Mouse (Mus musculus) kidney, embryonic 15.5 days (tissue): Measurements from ENCODE around the gene Slc29a4. TPM values are rescaled to one million over a fixed set of nuclear protein-coding genes. Genes with fewer than 3 reads are reported as not detected.
A peak's percentile ranks its signal among the peaks of the same experiment; 100 is the strongest.

ENCODE experiments used
- ATAC-seq: fragments of 200-750 bp; cut with Nextera tagmentation; replicated peaks from 2 replicates; pipeline ENCODE4 v1.8.0; 2017; ENCODE audit warnings: moderate TSS enrichment; ENCODE audit not compliant: low FRiP score
- H3K27ac ChIP-seq: fragments of 300-500 bp; sonication (generic); 2 replicates; pipeline ENCODE4 v1.5.1; 2015; ENCODE audit warnings: mild to moderate bottlenecking, inconsistent platforms
- H3K27me3 ChIP-seq: fragments of 300-500 bp; sonication (generic); 2 replicates; pipeline ENCODE4 v1.6.1; 2015; ENCODE audit warnings: inconsistent platforms
- H3K36me3 ChIP-seq: fragments of 300-500 bp; sonication (generic); 2 replicates; pipeline ENCODE4 v1.6.1; 2015; ENCODE audit warnings: inconsistent platforms
- H3K4me1 ChIP-seq: fragments of 300-500 bp; sonication (generic); 2 replicates; pipeline ENCODE4 v1.6.1; 2015; ENCODE audit warnings: inconsistent platforms
- H3K4me2 ChIP-seq: fragments of 300-500 bp; sonication (generic); 2 replicates; pipeline ENCODE4 v1.6.1; 2015; ENCODE audit warnings: moderate library complexity, mild to moderate bottlenecking, inconsistent platforms
- H3K4me3 ChIP-seq: fragments of 300-500 bp; sonication (generic); replicated peaks from 2 replicates; pipeline ENCODE4 v1.5.1; 2015; ENCODE audit warnings: mild to moderate bottlenecking, inconsistent platforms
- H3K9ac ChIP-seq: fragments of 300-500 bp; sonication (generic); 2 replicates; pipeline ENCODE4 v1.6.1; 2015; ENCODE audit warnings: mild to moderate bottlenecking, inconsistent platforms
- H3K9me3 ChIP-seq: fragments of 300-500 bp; sonication (generic); replicated peaks from 2 replicates; pipeline ENCODE4 v1.6.1; 2016; ENCODE audit warnings: inconsistent platforms
- WGBS: fragments of 180-500 bp; shearing (Covaris S2); methylation state at CpG from one replicate; pipeline ENCODE4 v1.1.7; 2015; ENCODE audit warnings: mixed read lengths; 5-methylcytosine and 5-hydroxymethylcytosine counted together
- polyA plus RNA-seq: library from polyadenylated mRNA; unstranded; fragments of >200 nt; fragmentation: Nextera tagmentation; extraction: Ambion mirVana; gene quantifications from 2 replicates; pipeline ENCODE4 v1.2.1, GENCODE M21; 2015

The Slc29a4 gene
- 4.6 and 6.4 TPM in 2 replicates for polyA plus RNA-seq

DNA sequence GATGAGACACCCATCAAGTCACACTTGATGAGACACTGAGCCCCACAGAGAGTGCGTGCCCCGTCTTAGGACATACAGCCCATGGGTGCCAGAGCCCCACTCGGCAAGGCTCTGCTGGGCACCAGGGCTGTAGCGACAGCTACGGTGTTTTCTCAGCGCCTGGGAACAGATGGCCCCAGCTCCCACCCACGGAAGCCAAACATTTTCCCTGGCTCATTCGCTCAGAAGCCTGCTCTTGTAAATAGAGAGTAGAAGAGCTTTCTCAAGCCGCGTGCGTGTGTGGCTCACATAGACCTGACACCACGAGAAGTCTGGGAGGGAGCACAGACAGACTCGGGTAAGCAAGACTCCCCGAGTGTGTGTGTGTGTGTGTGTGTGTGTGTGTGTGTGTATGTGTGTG lies at the start of gene Slc29a4:
Gene Slc29a4 (plus strand): TSS at position 265 of the 400 bp plus-strand sequence.
- H3K9ac ChIP-seq: no peak within 1 kb of the TSS
- H3K4me3 ChIP-seq: no peak within 1 kb of the TSS
- 0 out of 2 replicates have a peak, but pooled peaks cover 5% of the 10 kb centered on the region for H3K27me3 ChIP-seq
- no peak for ATAC-seq
- H3K4me2 ChIP-seq: no peak within 1 kb of the TSS
- 35% methylated on average over 14 of the region's 14 CpGs for WGBS
- H3K4me1 ChIP-seq: no peaks in the 10 kb centered on the region
- no peaks in the 10 kb centered on the region for H3K36me3 ChIP-seq
- H3K27ac ChIP-seq: no peak within 1 kb of the TSS
- no peaks in the 10 kb centered on the region for H3K9me3 ChIP-seq

DNA sequence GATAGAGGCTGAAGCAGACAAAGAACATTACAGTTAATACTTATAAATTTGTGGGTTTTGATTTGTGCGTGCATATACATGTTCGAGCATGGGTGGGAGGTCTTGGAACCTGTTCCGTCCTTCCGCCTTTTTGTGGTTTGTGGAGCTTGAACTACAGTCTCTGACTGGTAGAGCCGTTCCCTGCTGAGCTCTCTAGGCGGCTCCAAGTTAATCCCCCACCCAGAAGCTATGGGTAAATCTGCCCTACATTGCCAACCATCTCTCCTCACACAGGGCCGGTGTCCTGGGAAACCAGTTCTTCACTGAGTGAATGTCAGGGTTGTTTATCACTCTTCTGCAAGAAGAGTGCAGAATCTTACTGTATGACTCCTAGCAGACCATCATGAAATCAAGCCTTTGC lies 44.1 kb upstream of the Slc29a4 start:
- H3K36me3 ChIP-seq: peaks cover 30% of the 10 kb centered on the region
- H3K4me2 ChIP-seq: no peak overlapping the region
- no peaks in the 10 kb centered on the region for H3K27me3 ChIP-seq
- no peak overlapping the region for H3K4me3 ChIP-seq
- WGBS: 91% methylated on average over 7 of the region's 7 CpGs
- H3K9ac ChIP-seq: no peak overlapping the region
- H3K27ac ChIP-seq: no peak overlapping the region
- peaks cover 14% of the 10 kb centered on the region; the same call in 1 of the 2 replicates for H3K4me1 ChIP-seq
- ATAC-seq: no peak
- H3K9me3 ChIP-seq: no peaks in the 10 kb centered on the region

DNA sequence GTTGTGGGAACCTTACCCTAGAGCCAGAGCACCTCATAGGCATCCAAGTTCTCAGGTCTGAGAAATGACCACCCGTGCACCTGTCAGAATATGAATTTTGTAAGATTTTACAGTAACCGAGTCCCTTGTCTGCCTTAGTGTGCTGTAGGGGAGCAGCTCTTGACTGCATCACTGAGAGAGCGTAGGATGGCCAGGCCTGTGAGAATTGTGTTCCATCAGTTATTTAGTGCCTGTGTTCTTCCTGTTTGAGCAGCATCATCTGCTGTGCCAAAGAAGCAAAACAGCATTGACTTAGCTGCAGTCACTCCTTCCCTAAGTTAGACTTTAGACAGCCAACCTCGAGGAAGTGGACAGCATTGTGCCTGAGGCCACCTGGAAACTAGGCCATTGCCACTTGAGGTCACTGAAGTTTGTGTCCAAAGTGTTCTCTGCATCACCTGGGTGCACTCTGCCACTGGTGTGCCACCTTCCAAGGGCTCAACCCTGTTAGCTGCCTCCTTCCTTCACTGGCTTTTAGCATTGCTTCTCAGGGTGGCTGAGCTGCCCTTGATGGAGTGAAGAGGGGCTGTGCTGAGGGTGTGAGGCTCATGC lies 42.8 kb upstream of the Slc29a4 start:
- H3K27me3 ChIP-seq: no peaks in the 10 kb centered on the region
- no peak overlapping the region for H3K27ac ChIP-seq
- H3K36me3 ChIP-seq: peaks cover 19% of the 10 kb centered on the region
- H3K4me2 ChIP-seq: no peak overlapping the region
- H3K9ac ChIP-seq: no peak overlapping the region
- peaks cover 14% of the 10 kb centered on the region; the same call in 1 of the 2 replicates for H3K4me1 ChIP-seq
- no peak overlapping the region for H3K4me3 ChIP-seq
- no peak for ATAC-seq
- 89% methylated on average over 4 of the region's 4 CpGs for WGBS
- H3K9me3 ChIP-seq: no peaks in the 10 kb centered on the region

DNA sequence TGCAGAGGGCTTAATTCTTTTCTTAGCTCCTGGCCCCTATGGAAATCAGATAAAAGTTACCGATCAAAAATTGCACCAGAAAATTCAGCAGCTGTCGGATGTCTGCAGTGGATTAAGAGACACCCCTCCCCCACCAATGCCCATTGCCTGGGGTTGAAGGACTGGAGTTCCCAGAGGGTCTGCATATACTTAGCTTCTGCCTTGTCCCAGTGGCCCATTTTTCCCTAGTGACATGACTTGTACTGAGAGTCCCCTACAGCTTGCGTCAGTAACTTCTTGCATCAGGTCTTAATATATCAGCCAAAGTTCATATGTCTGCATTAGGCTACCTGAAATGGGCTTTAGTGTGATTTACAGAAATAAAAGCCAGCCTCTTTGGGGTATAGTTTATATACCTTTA lies 41.9 kb upstream of the Slc29a4 start:
- Histone ChIP-seq H3K36me3 (peaks cover 19% of the 10 kb centered on the region; the same call in 1 of the 2 replicates), H3K4me2 (no peak overlapping the region), H3K4me1 (peaks cover 14% of the 10 kb centered on the region; the same call in 1 of the 2 replicates), H3K4me3 (no peak overlapping the region), H3K9me3 (no peaks in the 10 kb centered on the region), H3K27ac (no peak overlapping the region), H3K27me3 (no peaks in the 10 kb centered on the region), H3K9ac (no peak overlapping the region)
- 67% methylated on average over 3 of the region's 3 CpGs for WGBS
- ATAC-seq: no peak

DNA sequence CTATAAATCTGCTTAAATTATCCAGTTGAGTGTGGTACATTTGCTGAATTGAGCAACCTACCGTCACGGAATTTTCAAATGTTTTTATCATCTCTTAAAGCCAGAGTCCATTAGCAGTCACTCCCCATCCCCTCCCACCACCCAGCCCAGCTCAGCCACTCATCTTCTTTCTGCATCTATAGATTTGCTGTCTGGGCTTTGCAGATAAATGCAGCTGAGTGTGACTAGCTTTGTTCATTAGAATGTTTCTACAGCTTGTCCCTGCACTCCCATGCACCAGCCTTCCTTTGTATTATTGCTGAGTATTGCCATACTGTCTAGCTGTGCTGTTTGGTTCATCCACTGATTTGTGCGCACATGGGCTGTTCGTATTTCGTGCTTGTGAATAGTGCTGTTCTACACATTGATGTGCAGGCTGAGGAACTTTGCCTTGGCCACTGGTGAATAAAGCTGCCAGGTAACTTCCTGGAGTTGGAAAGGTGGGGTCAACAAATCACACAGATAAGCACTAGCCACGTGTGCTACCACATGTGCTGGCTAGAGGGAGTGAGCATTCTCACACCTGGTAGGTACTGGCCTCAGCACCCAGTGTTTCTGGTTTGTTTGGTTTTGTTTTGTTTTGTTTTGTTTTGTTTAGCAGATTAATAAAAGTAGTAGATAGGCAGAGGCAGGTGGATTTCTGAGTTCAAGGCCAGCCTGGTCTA lies 41.4 kb upstream of the Slc29a4 start:
- Histone ChIP-seq H3K27ac (no peak overlapping the region), H3K9ac (no peak overlapping the region), H3K9me3 (no peaks in the 10 kb centered on the region), H3K27me3 (no peaks in the 10 kb centered on the region), H3K36me3 (peaks cover 23% of the 10 kb centered on the region), H3K4me2 (no peak overlapping the region), H3K4me1 (peaks cover 14% of the 10 kb centered on the region; the same call in 1 of the 2 replicates), H3K4me3 (no peak overlapping the region)
- WGBS: 73% methylated on average over 6 of the region's 6 CpGs
- peak; percentile 62; the same call in 1 of the 2 replicates for ATAC-seq

DNA sequence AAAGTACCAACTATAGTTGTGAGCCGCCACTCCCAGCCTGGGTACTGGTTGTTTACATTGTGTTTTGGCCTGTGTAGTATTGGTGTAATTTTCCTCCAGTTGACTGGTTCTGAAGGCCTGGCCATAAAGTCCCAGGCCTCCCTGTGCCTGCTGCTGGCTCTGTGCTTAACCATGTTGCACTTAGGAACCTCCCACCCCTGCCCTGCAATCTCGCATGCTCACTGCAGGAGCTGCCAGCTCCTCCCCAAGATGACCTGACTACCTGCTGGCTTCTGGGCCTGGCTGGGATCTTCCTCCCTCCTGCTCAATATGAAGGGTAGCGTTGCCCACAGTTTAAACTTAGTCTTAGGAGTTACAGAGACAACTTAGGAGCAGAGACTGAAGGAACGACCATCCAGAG lies 40.0 kb upstream of the Slc29a4 start:
- Histone ChIP-seq H3K4me3 (no peak overlapping the region), H3K27ac (no peak overlapping the region), H3K36me3 (peaks cover 30% of the 10 kb centered on the region), H3K27me3 (no peaks in the 10 kb centered on the region), H3K9ac (no peak overlapping the region), H3K4me2 (no peak overlapping the region), H3K9me3 (no peaks in the 10 kb centered on the region), H3K4me1 (peaks cover 14% of the 10 kb centered on the region; the same call in 1 of the 2 replicates)
- WGBS: 66% methylated on average over 4 of the region's 4 CpGs
- no peak for ATAC-seq

DNA sequence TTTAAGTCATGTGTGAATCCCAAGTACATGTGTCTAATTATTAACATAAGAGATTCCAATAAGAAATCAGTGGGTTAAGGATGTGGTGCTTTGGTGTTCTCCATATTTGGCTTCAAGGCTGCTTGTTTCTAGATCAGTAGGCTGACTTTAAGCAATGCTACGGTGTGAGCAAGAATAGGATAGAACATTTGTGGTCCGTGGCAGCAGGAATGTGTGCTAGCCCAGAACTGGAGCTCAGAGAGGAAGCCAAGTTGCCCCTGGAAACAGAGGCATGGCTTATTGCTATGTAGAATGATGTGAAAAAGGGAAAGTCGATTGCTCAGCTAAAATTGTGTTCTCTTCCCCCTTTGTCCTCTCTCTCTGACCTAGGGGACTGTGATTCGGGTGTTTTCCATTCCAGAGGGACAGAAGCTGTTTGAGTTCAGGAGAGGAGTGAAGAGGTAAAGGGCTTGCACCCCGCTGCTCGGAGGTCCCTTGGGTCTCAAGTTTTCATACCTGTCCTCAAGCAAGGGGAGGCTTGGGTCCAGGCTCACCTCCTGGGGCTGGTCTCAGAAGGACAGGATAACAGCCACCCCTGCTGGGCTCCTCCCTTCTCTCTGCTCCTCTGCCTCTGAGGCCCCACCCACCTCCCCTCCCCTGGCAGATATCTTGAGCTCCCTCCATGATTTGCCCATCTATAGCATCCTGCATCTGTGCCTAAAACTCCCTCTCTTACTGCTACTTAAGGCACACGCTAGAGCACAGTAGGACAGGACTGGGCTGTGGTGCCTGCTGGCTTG lies 31.5 kb upstream of the Slc29a4 start:
- H3K4me2 ChIP-seq: no peak overlapping the region
- no peak for ATAC-seq
- H3K9me3 ChIP-seq: no peaks in the 10 kb centered on the region
- H3K27ac ChIP-seq: no peak overlapping the region
- H3K4me3 ChIP-seq: no peak overlapping the region
- no peak overlapping the region for H3K9ac ChIP-seq
- no peaks in the 10 kb centered on the region for H3K4me1 ChIP-seq
- H3K27me3 ChIP-seq: no peaks in the 10 kb centered on the region
- H3K36me3 ChIP-seq: peaks cover 100% of the 10 kb centered on the region
- WGBS: 89% methylated on average over 7 of the region's 7 CpGs

DNA sequence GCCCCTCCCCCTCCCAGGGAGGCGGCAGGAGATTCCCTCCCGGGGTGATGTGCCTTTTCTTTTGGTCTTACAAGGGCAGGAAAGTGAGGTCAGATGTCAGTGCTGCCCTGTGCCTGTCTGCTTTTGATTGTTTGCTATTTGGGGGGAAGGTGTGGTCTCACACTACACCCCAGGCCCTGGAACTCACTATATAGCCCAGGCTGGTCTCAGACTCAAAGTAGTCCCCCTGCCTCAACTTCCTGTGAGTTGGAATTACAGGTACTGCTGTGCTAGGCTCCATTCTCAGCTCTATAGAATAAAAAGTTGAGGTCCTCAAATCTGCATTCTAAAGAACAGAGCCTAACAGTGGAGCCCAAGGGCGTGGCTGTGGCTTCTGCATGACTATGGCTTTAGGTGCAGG lies 24.4 kb upstream of the Slc29a4 start:
- no peak overlapping the region for H3K9ac ChIP-seq
- H3K36me3 ChIP-seq: peaks cover 77% of the 10 kb centered on the region
- no peaks in the 10 kb centered on the region for H3K27me3 ChIP-seq
- no peak overlapping the region for H3K4me3 ChIP-seq
- H3K4me2 ChIP-seq: no peak overlapping the region
- 38% methylated on average over 3 of the region's 3 CpGs for WGBS
- H3K4me1 ChIP-seq: no peaks in the 10 kb centered on the region
- ATAC-seq: no peak
- H3K9me3 ChIP-seq: no peaks in the 10 kb centered on the region
- no peak overlapping the region for H3K27ac ChIP-seq

DNA sequence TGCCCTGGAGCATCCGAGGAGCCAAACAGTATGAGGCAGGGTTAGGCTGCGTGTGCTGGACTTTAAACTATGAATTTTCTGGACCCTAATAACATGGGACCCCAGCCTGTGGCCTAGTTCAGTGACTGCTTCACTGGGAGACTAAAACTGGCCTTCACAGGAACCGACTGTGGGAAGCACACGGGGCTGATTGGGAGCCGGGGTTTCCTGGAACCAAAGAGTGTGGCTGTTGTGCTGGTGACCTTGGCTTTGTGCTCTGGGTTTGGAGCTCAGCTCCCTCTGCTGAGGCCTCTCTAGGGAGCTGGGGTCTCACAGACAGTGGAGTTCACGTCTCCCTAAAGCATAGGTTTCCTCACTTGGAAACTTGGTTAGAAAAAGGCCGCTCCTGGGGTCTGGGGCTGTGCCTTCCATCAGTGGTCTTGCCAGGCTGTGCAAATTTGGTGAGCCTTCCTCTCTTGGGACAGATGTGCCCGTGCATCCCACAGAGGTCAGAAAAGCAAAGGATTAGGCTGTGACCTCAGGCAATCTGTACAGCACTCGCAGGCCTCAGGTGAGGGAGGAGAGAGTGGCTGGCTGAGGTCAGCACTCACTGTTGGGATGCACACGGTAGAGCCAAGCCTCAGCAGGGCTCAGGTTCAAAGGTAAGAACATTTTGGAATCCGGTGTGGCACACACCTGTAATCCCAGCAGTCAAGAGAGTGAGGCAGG lies 23.6 kb upstream of the Slc29a4 start:
- no peak for ATAC-seq
- H3K4me2 ChIP-seq: no peak overlapping the region
- no peaks in the 10 kb centered on the region for H3K9me3 ChIP-seq
- H3K4me3 ChIP-seq: no peak overlapping the region
- no peak overlapping the region for H3K9ac ChIP-seq
- WGBS: 86% methylated on average over 11 of the region's 11 CpGs
- H3K27me3 ChIP-seq: no peaks in the 10 kb centered on the region
- no peaks in the 10 kb centered on the region for H3K4me1 ChIP-seq
- H3K27ac ChIP-seq: no peak overlapping the region
- H3K36me3 ChIP-seq: peaks cover 69% of the 10 kb centered on the region

DNA sequence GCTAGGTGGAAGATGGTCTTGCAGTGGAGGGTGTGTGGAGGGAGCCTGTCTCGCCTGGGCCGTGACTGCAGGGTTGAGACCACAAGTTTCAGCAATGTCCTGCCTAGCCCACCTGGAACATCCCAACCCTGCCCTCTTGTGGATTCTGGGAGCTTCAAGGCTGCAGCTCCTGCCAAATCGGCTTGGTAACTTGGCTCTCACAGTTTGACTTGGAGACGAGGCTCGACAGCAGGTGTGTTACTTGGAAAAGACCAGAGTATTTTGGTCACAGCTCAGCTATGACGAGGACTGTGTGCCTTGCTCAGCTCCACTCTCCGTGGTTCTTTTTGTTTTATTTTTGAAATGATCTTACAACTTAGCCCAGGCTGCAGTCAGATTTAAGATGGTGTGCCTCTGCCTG lies 22.6 kb upstream of the Slc29a4 start:
- H3K4me1 ChIP-seq: no peaks in the 10 kb centered on the region
- WGBS: 82% methylated on average over 7 of the region's 7 CpGs
- no peak overlapping the region for H3K9ac ChIP-seq
- peaks cover 59% of the 10 kb centered on the region for H3K36me3 ChIP-seq
- no peak overlapping the region for H3K27ac ChIP-seq
- H3K4me3 ChIP-seq: no peak overlapping the region
- H3K27me3 ChIP-seq: no peaks in the 10 kb centered on the region
- no peak overlapping the region for H3K4me2 ChIP-seq
- no peaks in the 10 kb centered on the region for H3K9me3 ChIP-seq
- no peak for ATAC-seq

DNA sequence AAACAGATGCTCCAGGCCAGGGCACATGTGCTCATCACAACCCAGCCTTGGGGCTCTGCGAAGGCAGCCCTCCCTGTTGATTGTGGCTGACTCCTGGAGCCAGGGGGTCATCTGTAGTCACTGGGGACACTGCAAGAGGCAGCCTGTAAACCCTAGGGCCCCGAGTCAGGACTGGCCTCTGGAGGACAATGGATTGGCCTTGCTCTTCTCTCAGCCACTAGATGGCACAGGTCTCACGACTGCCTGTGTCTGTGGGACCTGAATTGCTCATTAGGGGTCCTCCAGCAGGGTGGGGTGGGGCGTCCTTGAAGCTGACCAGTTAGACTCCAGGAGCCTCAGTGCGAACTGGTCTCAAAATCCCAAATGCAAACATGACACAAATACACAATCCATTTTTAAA lies 19.2 kb upstream of the Slc29a4 start:
- H3K9me3 ChIP-seq: no peaks in the 10 kb centered on the region
- no peaks in the 10 kb centered on the region for H3K4me1 ChIP-seq
- peaks cover 25% of the 10 kb centered on the region for H3K36me3 ChIP-seq
- no peak overlapping the region for H3K9ac ChIP-seq
- H3K4me2 ChIP-seq: no peak overlapping the region
- ATAC-seq: no peak
- no peak overlapping the region for H3K27ac ChIP-seq
- 24% methylated on average over 5 of the region's 5 CpGs for WGBS
- no peaks in the 10 kb centered on the region for H3K27me3 ChIP-seq
- H3K4me3 ChIP-seq: no peak overlapping the region
